ENCODE assay signal across 24 mouse cellular contexts in genomic region chr17:81694977-81695376, GRCm38 (mm10).
"Had no signal": no experiment of that assay in that cellular context is flagged by ENCODE, and none has a peak within 500 bp of the region (broad histone marks: within the 10 kb centered on the region; RNA-seq: fewer than 3 reads in every experiment).

No protein-coding gene starts in this region.

- H3K9ac ChIP-seq: heart, embryonic 12.5 days; hindbrain, embryonic 13.5 days; hindbrain, embryonic 15.5 days; kidney, embryonic 15.5 days; limb, embryonic 13.5 days; limb, embryonic 15.5 days; liver, embryonic 12.5 days; liver, embryonic 14.5 days had no signal

- H3K36me3 ChIP-seq: hindbrain, embryonic 13.5 days; hindbrain, embryonic 15.5 days; kidney, embryonic 15.5 days; limb, embryonic 13.5 days; limb, embryonic 15.5 days; liver, embryonic 12.5 days had no signal

- H3K9me3 ChIP-seq: heart, embryonic 12.5 days; hindbrain, embryonic 13.5 days; hindbrain, embryonic 15.5 days; kidney, embryonic 15.5 days; limb, embryonic 13.5 days; limb, embryonic 15.5 days; liver, embryonic 12.5 days had no signal

- ATAC-seq: hindbrain, postnatal 0 days; intestine, embryonic 16.5 days; liver, embryonic 12.5 days had no signal

- H3K27me3 ChIP-seq: heart, embryonic 12.5 days; hindbrain, embryonic 13.5 days; hindbrain, embryonic 15.5 days; kidney, embryonic 15.5 days; limb, embryonic 13.5 days; limb, embryonic 15.5 days; liver, embryonic 12.5 days had no signal

- H3K27ac ChIP-seq: heart, adult 2 months; hindbrain, embryonic 13.5 days; hindbrain, embryonic 15.5 days; hindbrain, postnatal 0 days; kidney, embryonic 15.5 days; kidney, postnatal 0 days; limb, embryonic 13.5 days; limb, embryonic 15.5 days; liver, embryonic 12.5 days; liver, embryonic 14.5 days had no signal

- DNase-seq: gastrocnemius, postnatal 14 days; heart, adult 11 months; heart, adult 2 months; heart, postnatal 14 days; heart, postnatal 36 days; kidney, adult 11 months; kidney, adult 2 months; kidney, adult 9 months; kidney, postnatal 14 days; kidney, postnatal 36 days; layer of hippocampus, adult 9-11 months; layer of hippocampus, postnatal 36 days; left cerebral cortex, postnatal 4 days had no signal

- H3K4me2 ChIP-seq: heart, embryonic 12.5 days; hindbrain, embryonic 13.5 days; hindbrain, embryonic 15.5 days; kidney, embryonic 15.5 days; limb, embryonic 13.5 days; limb, embryonic 15.5 days; liver, embryonic 12.5 days had no signal

- H3K4me1 ChIP-seq: hindbrain, embryonic 15.5 days; limb, embryonic 15.5 days; liver, embryonic 12.5 days had no signal

- H3K4me3 ChIP-seq: heart, adult 2 months; heart, embryonic 12.5 days; hindbrain, embryonic 13.5 days; hindbrain, embryonic 15.5 days; kidney, embryonic 15.5 days; limb, embryonic 13.5 days; limb, embryonic 15.5 days; liver, embryonic 12.5 days had no signal
